Mouse (Mus musculus) C2C12 (cell line): ENCODE data around the gene Atp5f1.

Source experiments
- CEBPB ChIP-seq: IDR thresholded peaks from one replicate; pipeline ENCODE4 v1.6.1; 2011; ENCODE audit warnings: low read depth, mild to moderate bottlenecking, control low read depth, moderate library complexity
- CTCF ChIP-seq: IDR thresholded peaks from one replicate; pipeline ENCODE4 v1.5.1; 2011; ENCODE audit not compliant: control insufficient read depth, insufficient read depth, insufficient read length

DNA sequence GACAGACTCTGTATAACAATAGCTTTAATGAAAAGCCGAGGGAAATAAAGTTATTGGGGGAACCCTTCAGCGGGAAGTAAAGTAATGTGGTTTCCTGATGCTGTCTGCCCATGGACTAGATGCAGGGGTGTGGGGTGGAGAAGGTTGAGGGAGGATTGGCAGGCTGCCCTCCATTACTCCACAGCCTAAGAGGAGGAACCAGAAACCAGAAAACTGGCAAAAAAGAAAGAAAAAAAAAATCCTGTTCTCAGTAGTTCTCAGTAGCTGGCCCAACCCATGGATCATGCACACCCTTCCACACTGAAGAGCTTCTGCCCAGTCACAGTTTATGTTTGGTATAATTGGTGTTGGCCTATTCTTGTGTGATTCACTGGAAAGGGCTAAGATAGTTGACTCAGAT is 61.6 kb downstream of the Atp5f1 start:
- TF ChIP-seq CTCF, result no peak
- TF ChIP-seq CEBPB, result no peak
